Mouse (Mus musculus): ENCODE measurements at regions not wholly inside any gene's neighbourhood (a gene's known extent, or its start where the extent isn't known, plus 50 kb on each side); places are given as distances from the start of the nearest gene placed in this dataset.

DNA sequence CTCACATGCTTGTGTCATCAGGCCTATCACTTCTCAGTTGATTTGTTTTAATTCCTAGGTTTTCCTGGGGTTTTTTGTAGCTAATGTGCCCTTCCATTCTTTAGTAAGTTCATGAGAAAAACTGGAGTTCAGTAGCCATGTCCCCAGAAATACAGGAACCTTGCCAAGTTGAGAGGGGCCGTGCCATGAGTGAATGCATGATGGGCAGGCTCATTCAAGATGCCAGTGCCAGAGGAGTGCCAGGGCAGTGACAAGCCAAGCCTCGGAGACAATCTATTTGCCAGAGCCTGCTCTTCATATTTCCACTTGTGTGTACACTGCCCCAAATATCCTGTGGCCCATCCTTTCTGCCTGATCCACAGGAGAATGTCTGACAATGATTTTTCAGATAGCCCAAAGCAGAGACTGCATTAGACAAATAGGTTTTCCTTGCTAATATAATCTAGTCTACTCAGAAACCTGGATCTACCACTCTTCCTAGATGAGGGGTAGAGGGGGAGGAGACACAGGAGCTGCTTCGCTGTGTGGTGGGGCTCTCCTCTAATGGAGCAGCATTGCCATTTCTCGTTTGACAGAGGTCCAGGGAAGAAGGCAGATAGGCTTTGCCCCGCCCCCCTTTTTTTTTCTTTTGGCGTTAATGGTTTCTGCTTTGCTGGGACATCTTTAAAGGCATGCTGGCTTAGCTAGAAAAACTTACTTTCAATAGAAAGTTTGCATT is 569.5 kb upstream of the Arid1b start:
- DNase-seq (ENCODE audit: low read depth) = no peak

DNA sequence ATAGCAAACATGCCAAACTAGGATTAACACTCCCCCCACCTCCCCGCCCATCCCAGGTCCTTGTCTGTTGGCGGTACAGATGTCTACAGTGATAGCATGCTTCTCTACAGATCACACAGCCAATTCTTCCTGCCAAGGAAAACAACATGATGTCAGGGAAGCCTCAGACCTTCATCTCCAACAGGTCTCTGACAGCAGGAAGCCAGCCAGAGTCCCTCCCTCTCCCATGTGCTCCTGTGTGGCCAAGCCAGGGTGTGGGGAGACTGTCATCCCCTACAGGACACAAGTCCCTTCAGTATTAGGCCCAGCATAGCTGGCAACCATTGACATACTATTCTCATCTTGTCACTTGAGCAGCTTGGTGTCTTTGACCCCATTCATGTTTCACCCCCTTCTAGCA is 568.8 kb upstream of the Arid1b start:
- no peak for DNase-seq (ENCODE audit: low read depth)

DNA sequence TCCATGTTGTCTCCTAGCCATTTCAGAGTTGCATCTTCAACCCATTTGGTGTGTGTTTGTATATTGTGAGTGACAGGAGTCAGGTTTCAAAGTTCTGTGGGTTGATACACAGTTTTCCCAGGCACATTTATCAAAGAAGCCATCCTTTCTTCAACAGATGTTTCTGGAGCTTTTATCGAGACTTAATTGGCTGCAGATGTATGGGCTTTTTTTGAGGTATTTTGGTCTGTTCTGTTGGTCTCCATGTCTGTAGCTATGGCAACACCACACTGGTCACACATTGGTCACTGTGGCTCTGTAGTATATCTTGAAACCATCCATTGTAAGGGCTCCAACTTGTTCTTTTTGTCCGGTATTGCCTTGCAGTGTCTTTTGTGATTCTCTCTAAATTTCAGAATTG is 565.1 kb upstream of the Arid1b start:
- no peak for DNase-seq (ENCODE audit: low read depth)

DNA sequence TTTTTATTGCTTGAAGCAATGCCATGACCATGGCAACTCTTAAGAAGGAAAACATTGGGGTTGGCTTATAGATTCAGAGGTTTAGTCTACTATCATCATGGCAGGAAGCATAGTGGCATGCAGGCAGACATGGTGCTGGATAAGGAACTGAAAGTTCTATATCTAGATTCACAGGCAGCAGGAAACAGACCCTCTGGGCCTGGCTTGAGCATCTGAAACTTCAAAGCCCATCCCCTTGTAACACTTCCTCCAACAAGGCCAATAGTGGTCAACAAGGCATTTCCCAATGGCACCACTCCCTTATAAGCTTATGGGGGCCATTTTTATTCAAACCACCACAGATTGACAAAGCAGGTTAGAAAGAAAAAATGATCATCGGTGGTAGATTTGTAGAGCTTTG is 548.5 kb upstream of the Arid1b start:
- no peak for DNase-seq (ENCODE audit: low read depth)

DNA sequence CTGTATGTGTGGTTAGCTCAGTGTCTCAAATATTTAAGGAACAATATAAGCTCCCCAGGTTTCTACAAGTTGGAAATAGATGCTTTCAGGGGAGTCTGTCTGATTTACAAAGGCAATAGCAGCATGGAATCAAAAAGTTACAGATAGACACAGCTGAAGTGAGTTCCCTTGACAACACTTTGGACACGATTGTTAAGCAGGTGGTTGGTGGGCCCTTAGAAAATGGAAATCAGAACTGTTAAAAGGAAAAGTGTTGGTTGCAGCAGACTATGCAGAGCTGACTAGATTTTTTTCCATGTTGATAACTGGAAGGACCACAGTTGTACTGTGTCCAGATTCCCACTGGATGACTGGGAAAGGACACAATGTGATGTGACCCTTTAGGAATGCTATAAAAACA is 536.6 kb upstream of the Arid1b start:
- no peak for DNase-seq (ENCODE audit: low read depth)

DNA sequence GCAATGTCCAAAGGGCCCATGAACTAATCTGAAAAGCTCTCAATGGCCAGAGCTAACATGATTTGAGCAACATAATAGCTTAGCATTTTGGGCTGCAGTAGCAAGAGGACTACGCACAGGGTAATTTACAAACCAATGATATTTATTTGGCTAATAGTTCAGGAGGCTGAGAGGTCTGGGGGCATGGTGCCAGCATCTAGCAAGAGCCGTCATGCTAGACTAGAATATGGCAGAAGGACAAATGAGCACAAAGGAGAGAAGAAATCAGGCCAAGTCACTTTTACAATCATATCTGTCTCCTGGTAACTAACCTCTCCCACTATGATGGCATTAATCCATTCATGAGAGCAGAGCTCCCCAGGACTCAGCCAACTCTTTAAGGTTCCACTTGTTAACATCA is 532.6 kb upstream of the Arid1b start:
- no peak for DNase-seq (ENCODE audit: low read depth)

DNA sequence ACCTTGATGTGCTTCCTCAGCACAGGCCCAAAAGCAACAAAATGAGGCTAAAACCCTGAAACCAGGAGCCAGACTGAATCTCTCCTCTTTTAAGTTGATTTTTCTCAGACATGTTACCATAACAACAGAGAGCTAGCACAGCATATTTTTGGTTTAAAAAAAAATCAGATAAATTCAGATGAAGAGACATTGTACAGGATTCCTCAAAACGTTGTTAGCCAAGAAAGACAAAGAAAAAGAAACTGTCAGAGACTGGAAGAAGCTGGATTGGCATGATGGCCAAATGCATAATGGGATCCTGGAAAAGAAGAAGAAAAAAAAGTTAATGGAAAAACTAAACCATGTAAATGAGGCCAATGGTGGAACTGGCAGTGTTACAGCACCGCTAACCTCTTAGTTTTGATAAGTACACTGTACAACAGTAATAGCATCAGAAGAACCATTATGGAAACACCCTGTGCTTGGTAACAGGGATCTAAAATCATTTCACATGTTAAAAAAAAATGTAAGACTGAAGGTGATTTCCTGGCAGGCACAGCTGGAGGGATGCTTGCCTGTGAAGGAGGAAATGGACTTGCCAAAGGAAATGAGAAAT is 529.7 kb upstream of the Arid1b start:
- no peak for DNase-seq (ENCODE audit: low read depth)

DNA sequence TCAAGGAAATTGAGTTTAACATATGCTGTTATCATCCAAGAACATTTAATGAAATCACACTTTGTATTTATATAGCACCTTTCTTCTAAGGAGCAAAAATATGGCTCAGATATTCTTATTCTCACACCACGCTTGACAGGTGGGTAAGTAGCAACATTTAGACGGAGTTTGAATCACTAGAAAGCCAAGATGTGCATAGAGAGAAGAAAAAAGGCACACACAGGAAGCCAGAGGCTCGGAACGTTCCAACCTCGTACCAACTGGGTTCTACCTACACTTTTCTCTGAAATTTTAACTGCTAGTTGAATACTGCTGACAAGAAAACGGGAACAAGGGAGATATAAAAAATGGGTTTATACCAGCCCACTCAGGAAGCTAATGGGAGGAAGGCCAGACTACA is 528.4 kb upstream of the Arid1b start:
- DNase-seq (ENCODE audit: low read depth) = no peak

DNA sequence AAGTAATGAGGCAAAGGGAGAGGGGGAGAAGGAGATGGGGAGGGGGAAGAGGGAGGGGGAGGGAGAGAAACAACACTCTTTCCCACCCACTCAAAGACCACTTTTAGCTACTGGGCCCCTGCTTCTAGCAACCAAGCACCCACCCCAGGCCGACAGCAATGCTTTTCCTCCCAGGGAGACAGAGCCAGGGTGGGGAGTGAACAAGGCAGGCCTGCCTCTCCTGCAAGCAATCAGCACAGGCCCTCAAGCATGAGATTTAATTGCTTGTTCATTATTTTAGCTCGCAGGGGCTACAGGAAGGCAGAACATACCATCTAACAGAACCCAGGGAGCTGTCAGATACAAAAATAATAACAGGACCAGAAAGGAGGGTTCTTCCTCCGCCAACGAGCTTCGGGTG is 521.7 kb upstream of the Arid1b start:
- no peak for DNase-seq (ENCODE audit: low read depth)

DNA sequence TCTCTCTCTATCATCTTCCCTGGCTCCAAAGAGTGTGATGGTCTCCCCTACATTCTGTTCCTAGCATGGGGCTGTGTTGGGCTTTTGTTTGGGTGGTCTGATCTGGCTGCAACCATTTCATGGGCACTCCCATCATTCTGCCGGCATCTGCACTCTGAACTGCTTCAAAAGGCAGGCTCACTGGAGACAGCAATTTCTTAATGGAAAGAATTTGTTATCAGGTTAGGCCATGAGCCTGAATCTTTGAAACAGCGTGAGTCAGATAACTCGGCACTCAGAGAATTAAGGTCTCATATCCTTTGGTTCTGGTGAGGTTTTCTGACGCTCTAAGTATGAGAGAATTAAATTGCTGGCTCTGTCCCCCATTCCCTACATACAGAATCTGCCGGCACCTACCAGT is 519.8 kb upstream of the Arid1b start:
- no peak for DNase-seq (ENCODE audit: low read depth)

DNA sequence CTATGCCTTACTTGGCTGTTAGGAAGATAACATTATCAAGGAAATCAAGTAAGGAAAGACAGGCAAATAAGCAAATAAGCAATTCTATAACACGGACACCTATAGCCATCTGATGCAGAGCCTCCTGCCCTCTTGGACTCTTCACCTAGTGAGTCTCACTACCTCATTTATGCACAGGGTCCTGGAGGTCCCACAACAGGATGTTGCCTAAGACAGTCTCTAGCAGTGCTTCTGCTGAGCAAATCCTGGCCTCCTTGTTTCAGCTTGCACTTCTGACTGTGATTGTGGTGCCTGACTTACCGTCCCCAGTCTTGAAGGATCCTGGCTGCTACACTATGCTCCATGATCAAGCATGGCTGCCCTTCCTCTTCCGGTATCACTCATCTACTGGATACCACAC is 518.5 kb upstream of the Arid1b start:
- no peak for DNase-seq (ENCODE audit: low read depth)

DNA sequence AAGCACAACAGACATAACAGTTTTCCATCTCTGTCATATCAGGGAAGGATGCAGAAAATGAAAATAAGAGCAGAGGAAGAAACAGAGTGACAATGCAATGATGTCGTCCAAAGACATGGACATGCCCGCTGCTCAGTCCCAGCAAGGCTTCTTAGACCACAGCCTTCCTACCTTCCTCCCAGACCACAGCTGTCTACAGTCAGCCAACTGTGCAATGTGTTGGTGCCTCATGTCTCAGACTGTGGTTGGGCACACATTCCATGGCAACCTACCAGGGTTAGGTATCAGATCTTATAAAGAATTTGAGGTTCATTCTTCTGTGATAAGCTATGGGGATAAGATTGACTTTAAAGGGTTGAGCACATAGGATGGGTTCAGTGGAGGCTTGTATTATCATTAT is 499.7 kb upstream of the Arid1b start:
- no peak for DNase-seq (ENCODE audit: low read depth)

DNA sequence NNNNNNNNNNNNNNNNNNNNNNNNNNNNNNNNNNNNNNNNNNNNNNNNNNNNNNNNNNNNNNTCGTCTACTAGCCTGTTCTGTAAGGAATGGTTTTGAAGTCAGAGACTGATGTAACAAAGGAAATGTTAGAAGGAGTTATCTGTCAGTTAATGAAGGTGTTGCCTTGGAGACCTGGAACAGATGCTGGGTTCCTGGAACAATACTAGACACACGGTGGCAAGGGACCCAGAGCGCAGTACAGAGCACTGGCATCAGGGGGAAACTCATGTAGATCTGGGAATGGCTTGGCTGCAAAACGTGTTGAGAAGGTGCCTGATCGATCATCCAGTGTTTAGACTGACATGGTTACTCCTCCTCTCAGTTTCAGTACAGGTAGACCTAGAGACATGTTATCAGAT is 493.6 kb upstream of the Arid1b start:
- DNase-seq (ENCODE audit: low read depth) = no peak

DNA sequence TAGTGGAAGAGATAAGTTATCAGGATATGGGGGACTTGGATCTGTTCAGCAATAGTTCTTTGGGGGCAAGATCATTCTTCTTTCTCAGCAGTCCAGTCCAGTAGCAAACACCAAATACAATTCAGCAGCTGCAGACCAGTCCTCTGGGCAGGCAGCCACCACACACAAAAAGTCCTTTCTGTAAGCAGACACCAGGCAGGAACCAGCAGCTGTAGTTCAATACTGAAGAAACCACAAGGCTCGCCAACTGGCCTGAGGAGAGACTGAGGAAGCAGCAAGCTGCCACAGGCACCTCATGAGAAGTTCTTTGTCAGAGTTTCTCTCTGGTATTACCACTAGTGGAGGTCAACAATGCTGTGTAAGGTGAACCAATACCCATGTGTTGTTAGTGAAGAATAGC is 493.1 kb upstream of the Arid1b start:
- DNase-seq (ENCODE audit: low read depth) = no peak

DNA sequence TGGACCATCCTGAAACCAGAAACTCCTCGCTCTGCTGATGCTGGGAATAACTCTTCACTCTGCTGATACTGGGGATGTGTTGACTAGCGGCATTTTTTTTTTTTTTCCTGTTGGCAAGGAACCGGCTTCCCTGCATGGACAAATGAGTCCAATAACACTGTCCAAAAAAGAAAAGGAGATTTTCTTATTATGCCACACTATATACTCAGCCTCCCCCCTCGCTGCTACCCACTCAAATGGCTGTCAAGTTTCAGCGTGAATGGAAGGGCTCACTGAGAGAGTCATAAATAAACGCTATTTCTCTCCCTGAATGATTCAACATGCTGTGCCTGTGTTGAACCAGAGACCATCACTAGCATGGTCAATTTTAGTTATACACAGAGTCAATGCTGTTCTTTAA is 489.2 kb upstream of the Arid1b start:
- no peak for DNase-seq (ENCODE audit: low read depth)

DNA sequence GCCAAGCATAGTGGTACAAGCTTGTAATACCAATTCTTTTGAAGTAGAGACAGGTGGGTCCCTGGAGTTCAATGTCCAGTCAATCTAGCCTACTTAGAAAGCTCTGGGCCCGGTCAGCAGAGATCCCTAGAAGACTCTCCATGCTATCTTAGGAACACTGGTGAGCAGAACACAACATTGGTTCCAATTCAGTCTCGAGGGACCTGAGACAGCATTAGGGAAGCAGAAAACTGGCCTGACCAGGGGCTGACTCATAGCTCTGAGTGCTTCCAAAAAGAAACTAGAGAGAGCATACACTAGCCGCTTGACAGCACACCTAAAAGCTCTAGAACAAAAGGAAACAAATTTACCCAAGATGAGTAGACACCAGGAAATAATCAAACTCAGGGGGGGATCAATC is 484.6 kb upstream of the Arid1b start:
- DNase-seq (ENCODE audit: low read depth) = no peak

DNA sequence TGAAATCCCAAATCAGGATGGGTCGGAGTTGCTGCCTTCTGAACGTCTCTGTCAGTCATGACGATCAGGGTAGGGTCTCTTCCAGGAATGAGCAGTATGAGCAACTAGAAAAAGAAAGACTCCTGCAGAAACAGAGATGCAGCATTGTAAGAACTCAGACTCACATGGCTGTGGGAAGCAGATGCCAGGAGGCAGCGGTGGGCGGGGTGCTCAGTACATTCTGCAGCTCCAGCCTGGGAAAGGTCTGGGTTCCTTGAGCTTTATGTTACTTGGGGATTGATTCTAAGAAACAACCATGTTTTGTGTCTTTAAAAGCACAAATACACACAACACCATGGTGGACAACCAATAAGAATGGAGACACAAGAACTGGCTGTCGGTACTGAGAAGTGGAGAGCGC is 478.0 kb upstream of the Arid1b start:
- no peak for DNase-seq (ENCODE audit: low read depth)

DNA sequence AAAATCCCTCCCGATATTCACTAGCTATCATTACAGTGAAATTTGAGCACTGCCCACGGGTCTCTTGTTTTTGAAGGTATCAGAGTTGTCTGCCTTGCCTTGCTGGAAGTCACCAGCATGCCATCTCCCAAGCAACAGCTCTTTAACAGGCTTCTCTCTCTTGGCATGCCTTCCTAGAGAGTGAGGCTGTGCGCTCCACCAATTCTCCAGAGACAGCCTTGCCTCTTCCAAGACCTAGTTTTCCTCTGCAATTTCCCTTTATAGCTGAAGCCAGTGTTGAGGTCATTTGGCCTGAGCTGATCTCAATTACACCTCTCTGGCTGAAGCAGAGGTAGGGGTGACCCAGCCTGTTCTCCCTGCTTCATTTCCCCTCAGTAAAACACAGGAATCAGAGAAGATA is 477.3 kb upstream of the Arid1b start:
- no peak for DNase-seq (ENCODE audit: low read depth)

DNA sequence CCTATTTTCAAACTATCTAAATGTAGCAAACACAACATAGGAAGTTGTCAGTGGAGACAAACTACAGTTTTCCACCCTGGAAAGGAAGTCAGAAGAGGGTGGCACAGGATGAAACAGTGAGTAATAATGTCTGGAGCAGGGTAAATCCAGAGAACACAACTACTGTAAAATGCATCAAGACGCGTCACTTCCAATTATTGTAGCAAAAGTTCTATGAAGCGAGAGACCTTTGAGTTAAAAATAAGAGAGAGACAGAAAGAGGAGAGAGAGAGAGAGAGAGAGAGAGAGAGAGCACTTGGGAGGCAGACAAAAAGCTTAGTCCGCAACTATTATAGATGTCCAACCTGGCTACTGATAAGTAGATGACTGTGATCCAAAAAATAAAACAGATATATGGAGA is 473.1 kb upstream of the Arid1b start:
- DNase-seq (ENCODE audit: low read depth) = no peak

DNA sequence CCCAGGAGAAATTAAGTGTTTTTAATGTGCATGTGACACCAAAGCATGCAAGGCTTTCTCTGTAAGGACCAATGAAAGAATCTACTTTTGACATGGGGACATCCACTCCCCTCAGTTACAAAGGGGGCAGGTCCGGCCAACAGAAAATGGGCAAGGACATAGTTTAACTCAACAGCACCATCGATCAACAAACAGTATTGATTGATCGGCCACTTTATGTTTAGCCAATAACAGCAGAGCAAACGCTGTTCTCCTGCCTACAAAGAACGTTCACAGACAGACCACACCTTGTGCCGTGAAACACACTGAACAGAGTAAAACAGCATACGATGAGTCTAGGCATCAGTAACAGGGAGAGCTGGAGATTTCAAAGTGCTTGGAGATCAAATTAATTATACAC is 467.7 kb upstream of the Arid1b start:
- no peak for DNase-seq (ENCODE audit: low read depth)

DNA sequence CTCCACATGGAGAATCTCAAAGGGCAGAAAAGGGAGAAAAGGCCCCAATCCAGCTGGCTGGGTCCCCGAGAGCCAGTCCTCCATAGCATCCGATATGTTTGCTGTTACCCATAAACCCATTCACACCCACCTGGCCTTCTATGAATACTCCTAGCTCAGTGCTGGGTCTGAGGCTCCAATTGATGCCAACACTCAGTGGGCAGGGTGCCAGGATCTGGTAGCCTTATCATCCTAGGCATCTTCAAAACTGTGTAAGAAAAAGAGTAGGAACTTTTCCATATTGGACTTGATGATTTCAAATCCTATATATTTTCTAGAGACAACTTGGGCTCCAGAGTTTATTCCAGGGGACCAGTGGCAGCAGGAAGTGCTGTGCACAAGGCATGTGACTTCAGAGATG is 462.0 kb upstream of the Arid1b start:
- no peak for DNase-seq (ENCODE audit: low read depth)

DNA sequence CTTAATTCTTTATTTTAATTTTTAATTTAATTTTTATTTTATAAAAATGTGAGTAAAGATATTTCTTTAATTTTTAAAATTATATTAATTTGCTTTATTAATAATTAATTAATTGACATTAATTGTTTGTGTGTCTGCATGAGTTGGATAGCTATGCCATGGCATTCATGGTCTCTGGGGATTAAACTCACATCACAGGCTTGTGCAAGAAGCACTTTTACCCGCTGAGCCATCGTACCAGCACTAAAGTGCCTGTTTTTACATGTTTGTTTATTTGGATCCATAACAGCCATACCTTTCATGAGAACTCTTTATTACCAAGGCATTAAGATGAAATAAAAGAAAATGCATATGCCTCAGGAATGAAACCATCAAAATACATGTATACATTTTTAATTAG is 453.7 kb upstream of the Arid1b start:
- no peak for DNase-seq (ENCODE audit: low read depth)

DNA sequence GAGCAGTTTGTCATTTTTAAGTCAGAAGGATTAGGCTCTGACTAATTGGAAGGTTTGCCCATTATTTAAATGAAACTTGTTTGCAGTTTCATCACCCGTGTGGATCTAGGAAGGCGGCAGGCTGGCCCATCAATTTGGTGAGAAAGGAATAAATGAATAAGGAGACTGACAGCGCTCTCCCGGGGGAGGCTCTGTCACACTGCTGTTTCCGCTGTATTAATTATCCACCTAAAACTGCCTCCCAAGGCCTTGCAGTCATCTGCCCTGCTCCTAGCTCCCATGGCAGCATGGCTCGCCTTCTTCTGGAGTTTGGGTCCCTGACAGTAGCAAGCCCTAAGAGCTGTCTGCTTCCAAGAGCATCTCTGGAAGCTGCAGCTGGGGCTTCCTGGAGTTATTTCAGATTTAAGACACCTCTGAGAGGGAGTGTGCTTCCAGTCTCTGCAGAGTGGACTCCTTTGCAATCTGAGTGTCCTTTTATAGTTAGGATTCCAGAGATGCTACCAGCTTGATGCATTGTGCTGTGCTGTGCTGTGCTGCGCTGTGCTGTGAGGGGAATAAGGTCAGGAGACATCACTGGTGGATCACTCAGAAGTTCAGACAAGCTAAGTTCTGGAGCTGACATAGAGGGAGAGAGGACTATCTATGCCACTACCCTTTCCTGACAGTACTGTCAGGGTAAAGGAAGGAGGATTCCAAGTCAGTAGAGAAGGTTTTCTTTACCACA is 452.9 kb upstream of the Arid1b start:
- DNase-seq (ENCODE audit: low read depth) = no peak

DNA sequence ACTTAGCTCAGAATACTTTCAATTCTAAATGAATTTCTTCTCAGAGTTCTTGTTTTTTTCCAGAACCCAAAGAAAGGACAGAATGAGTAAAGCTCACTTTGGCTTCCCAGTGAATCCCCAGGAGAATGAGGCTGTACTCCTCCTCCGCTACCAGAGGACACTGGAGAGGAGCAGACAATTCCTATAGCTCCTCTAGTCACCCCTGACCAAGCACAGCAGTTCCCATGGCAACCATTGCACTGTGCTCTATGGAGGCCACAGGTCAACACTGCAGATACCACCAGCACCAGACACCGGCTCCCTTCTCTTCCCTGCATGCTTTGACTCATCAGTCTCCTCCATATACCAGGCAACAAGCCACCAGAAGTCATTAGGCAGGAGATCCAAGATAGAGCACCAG is 447.6 kb upstream of the Arid1b start:
- no peak for DNase-seq (ENCODE audit: low read depth)

Measured in fibroblast of lung, adult 2 months (primary cell).